Mouse (Mus musculus): ENCODE measurements around the gene Ubl5.
"Not testable (repeated sequence)": the region's sequence is repeated elsewhere in the genome, so short reads cannot be mapped to it uniquely, and the experiment has no call there.

Gene Ubl5

GRCm38 (mm10) chr9:20662325-20662724, 19.6 kb downstream of the Ubl5 start:
- DNase-seq: no peak

DNA sequence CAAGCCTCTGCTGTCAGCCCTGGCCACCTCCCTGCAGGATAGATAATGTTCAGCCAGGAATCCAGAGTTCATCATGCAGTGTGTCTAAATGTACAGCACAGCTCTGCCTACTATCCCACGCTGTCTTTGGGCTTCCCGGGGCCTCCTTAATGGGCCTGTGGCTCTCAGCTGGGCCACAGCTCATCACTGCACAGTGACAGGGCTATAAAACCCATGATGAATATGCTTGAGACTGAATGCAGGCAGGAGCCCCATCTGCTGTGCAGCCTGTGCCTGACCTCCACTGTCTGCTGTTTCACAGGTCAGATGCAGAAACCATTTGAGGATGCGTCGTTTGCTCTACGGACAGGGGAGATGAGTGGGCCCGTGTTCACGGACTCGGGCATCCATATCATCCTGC, 20.2 kb downstream of the Ubl5 start:
- DNase-seq: no peak

DNA sequence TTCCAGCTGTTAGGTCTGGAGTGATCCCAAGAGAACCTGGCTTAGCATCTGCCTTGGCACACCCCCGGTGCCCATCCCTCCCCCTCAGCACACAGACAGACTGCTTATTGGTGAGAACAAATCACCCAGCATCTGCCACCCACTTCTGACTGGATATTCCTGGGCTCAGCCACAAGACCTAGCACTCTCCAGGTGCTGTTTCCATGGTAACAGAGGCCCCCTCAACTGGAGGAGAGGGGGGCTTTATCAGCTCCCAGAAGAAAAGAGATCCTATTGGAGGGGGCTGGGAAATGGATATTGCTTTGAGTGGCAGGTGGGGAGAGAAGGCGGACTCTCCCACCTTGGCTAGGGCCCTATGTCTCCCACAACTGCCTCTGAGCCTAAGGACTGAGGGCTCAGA, 21.3 kb downstream of the Ubl5 start:
- DNase-seq: no peak

- no peak for DNase-seq
Measured at GRCm38 (mm10) chr9:20664366-20664765, 21.7 kb downstream of the Ubl5 start.

GRCm38 (mm10) chr9:20664982-20665637, 22.4 kb downstream of the Ubl5 start:
- DNase-seq: no peak

DNA sequence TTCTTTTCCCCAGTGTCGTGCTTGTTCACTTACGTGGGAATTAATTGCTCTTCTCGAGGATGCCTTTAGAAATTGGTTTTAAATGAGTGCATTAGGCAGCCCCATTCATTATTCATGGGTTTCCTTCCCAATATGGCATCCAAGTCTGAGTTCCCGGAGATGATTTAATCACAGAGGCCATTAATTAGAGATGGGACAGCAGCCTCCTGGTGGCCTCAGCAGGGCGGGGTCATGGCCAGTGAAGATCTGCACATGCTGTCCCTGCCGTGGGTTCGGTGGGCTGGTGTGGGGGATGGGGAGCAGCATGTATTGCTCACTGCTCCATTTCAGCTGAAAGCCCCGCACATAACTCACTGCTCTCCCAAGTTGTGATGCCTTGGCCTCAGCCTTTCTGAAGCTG, 23.2 kb downstream of the Ubl5 start:
- DNase-seq: no peak

- no peak for DNase-seq
Measured at GRCm38 (mm10) chr9:20666510-20667034, 23.9 kb downstream of the Ubl5 start.

DNA sequence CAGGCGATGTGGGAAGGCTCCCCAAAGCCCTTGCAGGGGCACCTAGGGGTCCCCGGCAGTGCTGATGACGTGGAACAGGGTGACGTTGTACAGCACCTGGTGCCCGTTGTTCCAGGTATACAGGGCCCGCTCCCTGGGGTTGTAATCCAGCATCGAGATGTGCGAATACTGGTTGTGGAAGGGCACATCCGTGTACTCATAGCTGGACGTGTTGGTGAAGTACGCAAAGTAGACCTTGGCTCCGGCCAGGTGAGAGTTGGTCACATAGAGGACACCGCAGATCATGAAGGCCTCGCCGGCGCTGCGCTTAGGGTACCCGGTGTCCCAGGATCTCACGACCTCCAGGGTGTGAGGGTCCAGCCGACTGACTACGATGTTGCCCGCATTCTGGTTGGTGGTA, 25.4 kb downstream of the Ubl5 start:
- DNase-seq: no peak

DNA sequence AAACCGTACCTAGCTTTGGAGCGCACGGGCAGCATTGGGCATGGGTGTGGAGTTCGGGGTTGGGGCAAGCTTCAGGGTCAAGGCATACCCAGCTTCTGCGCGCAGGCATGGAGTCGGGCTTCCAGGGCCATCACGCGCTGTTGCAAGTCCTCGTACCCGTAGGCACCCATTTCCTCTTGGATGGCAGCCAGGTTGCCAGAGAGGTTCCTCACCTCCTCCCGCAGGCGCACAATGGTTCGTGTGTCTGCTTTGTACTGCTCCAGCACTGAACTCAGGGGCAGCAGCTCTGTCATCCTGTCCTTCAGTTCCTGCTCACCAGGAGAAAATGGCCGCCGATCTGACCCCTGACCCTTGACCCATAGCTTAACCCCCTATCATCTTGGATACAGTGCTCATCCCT, 29.4 kb downstream of the Ubl5 start:
- DNase-seq: no peak

- no peak for DNase-seq
Measured at GRCm38 (mm10) chr9:20677892-20678291, 35.2 kb downstream of the Ubl5 start.

- no peak for DNase-seq
Measured at GRCm38 (mm10) chr9:20680378-20680958, 37.8 kb downstream of the Ubl5 start.

DNA sequence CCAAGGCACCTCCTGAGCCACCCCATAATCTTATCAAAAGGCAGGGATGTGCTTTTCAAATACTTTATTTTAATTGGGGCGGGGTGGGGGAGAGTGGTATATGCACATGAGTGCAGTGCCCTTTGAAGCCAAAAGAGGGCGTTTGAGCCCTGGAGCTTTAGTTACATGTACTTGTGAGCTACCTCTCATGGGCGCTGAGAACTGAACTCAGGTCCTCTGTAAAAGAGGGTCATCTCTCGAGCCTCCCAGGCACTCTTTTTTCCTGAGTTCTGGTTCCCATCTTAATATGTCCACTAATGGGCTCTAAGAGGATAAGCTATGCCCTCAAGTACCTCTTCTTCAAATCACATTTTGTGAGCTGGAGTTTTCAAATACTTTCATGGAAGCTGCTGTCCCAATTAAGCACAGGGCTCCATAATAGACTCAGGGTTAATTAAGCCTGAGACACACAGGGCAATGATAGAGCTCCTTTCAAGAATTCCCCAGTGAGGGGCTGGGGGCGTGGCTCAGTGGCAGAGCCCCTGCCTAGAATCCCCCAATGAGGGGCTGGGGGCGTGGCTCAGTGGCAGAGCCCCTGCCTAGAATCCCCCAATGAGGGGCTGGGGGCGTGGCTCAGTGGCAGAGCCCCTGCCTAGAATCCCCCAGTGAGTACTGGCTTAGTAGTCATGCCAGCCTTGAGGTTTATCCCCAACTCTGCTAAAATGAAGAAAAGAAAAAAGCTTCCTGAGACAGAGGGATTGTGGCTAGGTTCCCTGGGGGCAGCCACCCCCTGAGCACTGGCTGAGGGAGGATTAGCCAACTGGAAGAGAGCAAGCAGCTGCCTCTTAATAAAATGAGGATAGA, 39.1 kb downstream of the Ubl5 start:
- DNase-seq: no peak

GRCm38 (mm10) chr9:20682389-20682722, 39.7 kb downstream of the Ubl5 start:
- no peak for DNase-seq

GRCm38 (mm10) chr9:20685081-20685861, 42.6 kb downstream of the Ubl5 start:
- DNase-seq: no peak

DNA sequence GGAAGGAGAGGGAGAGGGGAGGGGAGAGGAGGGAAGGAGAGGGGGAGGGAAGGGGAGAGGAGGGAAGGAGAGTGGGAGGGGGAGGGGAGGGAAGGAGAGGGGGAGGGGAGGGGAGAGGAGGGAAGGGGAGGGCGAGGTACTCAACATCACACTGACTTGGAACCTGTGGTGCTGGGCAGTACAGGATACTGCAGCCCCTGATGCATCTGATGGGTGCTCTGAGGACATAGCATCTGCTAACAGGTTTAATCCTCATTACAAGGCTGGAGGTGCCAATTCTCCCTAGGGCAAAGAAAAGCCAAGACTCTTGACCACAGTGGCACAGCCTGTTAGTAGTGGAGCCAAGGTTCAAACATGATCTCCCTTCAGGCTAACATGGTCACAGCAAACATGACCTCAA, 46.7 kb downstream of the Ubl5 start:
- DNase-seq: no peak

DNA sequence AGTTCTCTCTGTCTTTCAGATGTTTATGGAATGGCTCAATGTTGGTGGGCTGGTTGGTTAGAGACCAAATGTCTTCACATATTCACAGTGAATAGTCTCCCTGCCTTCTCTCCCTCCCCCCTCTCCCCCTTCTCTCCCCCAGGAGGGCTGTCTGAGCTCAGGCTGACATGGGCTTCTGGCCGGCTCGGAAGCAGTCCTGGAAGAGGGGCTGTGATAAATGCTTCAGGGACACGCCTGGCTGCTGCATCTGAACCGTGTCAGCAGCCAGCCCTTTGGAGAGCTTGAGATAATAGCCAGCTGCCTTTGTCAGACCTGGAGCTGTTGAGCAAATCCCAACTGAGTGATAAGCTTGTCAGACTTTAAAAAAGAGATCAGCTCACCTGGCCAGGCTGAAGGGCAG, 47.2 kb downstream of the Ubl5 start:
- DNase-seq: no peak

GRCm38 (mm10) chr9:20690449-20690848, 47.8 kb downstream of the Ubl5 start:
- not testable (repeated sequence) for DNase-seq

- no peak for DNase-seq
Measured at GRCm38 (mm10) chr9:20692863-20693262, 50.2 kb downstream of the Ubl5 start.

DNA sequence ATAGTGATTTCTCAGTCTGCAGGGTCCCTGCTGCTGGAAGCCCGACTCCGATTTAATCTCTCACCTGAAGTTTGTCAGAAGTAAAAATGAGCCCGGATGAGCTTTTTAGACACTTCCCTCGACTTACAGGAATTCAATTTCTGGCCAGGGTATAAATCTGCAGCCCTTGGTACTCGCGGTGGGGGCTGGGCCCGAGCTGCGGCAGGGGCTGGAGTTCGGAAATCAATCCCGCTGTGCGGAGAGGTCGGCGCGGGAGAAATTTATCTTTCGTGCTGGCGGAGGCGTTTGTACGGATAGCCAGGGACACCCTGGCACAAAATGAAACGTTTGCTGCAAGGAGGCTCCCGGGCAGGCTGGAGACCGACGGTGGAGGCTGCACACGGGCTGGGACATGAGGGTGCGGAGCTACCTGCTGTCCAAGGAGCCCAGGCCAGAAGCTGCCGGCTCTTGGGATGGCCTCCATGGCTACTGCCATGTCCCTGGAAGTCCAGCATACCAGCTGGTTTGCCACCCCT, 52.1 kb downstream of the Ubl5 start:
- no peak for DNase-seq

- DNase-seq: no peak
Measured at GRCm38 (mm10) chr9:20696107-20696712, 53.5 kb downstream of the Ubl5 start.
